Mouse (Mus musculus): ENCODE data around the gene Akr1b3. TPM values are rescaled to one million over a fixed set of nuclear protein-coding genes. Genes with fewer than 3 reads are reported as not detected.

Akr1b3 gene
- polyA plus RNA-seq (2014; fragmentation: Illumina TruSeq; extraction: RNeasy Lipid Tissue Mini Kit (QIAGEN cat#74804); ENCODE audit: low read depth, low replicate concordance) = 152 TPM

DNA sequence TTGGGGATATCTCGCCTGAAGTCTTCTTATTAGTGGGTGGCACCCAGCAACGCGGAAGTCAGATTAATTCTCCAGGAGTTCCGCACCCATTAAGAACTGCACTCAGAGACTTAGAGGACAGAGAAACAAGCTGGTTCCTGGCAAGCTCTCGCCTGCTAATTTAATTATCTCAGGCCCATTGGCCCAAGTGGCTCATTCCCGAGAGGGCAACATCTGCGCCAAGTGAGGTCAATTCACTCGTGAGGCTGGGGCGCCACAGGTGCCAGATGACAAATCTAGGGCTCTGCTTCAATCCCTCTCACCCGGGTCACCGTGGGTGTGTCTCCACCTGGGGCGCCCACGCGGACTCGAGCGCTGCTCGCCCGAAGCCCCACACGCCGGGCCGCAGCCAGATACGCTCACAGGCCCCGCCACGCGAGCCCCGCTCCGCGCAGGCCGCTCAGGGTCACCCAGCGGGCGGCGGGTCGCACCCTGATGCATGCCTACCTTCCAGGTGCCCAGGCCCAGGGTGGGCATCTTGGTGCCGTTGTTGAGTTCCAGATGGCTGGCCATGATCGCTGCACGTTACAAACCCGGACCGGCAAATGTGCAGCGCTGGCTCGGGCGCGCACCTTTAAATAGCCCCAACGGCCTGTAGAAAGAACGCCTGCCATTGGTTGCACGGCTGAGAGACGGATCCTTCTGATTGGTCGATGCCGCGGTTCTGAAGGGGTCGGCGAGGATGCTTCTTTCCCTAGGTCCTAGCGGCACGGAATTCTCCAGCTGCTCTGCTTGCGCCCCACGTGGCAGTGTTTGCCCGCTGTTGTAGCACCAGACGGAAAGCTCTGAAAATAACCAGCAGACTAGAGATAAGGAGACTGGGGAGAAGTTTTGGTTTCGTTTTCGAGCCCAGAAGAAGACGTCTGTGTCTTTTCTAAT is at the start of gene Akr1b3:
Gene Akr1b3, minus strand, starts transcription at position 625 of the 918 bp plus-strand sequence.

DNA sequence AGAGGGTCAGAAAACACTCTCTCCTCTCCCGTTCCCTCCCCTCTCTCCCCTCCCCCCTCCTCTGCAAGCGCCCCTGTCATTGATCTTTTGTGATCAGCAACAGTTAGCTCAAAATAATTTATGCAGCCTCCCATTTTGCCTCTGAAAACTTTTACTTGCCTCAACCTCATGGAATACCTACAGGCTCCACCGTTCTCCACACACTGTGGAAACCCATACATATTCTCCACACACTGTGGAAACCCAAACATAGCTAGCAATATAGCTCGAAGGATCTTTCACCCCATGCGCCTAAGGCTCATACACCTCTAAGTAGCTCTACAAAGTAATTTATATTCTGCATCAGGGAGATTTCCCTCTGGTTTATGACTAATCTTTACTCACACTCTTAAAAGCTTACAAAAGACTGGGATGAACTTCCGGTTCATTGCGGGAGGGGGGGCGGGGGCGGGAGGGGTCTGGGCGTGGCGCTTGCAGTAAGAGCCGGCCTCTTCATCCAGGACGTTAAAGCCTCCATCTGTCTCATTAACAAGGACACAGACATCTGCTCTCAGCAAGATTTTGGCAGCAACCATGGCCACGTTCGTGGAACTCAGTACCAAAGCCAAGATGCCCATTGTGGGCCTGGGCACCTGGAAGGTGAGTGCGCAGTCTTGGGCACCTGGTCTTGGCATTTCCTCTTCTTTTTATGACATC is 36.5 kb upstream of the Akr1b3 start, which contains the start of gene Akr1b8:
Gene Akr1b8, plus strand, starts transcription at position 462 of the 696 bp plus-strand sequence.

Other genes starting within 250 kb of the Akr1b3 start
- 16.0 TPM for gene Slc35b4, start 140.4 kb downstream of the Akr1b3 start, polyA plus RNA-seq (2014; fragmentation: Illumina TruSeq; extraction: RNeasy Lipid Tissue Mini Kit (QIAGEN cat#74804); ENCODE audit: low read depth, low replicate concordance)
- gene Akr1b8, start 36.6 kb upstream of the Akr1b3 start, polyA plus RNA-seq (2014; fragmentation: Illumina TruSeq; extraction: RNeasy Lipid Tissue Mini Kit (QIAGEN cat#74804); ENCODE audit: low read depth, low replicate concordance) = 20.0 TPM
- gene Akr1b10, start 66.7 kb upstream of the Akr1b3 start, polyA plus RNA-seq (2014; fragmentation: Illumina TruSeq; extraction: RNeasy Lipid Tissue Mini Kit (QIAGEN cat#74804); ENCODE audit: low read depth, low replicate concordance) = 5.0 TPM
- gene Akr1b7, start 94.9 kb upstream of the Akr1b3 start, polyA plus RNA-seq (2014; fragmentation: Illumina TruSeq; extraction: RNeasy Lipid Tissue Mini Kit (QIAGEN cat#74804); ENCODE audit: low read depth, low replicate concordance) = 0.27 TPM
- 81.1 TPM for gene Bpgm, start 158.7 kb upstream of the Akr1b3 start, polyA plus RNA-seq (2014; fragmentation: Illumina TruSeq; extraction: RNeasy Lipid Tissue Mini Kit (QIAGEN cat#74804); ENCODE audit: low read depth, low replicate concordance)